Mouse (Mus musculus): ENCODE data around the gene Rpl11.
"Not testable (repeated sequence)": the region's sequence is repeated elsewhere in the genome, so short reads cannot be mapped to it uniquely, and the experiment has no call there.

Rpl11 gene

GRCm38 (mm10) chr4:136053247-136053596, at the start of gene Rpl11:
Gene Rpl11, minus strand, starts transcription at chr4:136053428.
- peak; percentile 95 for DNase-seq

- not testable (repeated sequence) for DNase-seq
These were observed 48.5 kb upstream of the Rpl11 start for GRCm38 (mm10) chr4:136101753-136102152.

DNA sequence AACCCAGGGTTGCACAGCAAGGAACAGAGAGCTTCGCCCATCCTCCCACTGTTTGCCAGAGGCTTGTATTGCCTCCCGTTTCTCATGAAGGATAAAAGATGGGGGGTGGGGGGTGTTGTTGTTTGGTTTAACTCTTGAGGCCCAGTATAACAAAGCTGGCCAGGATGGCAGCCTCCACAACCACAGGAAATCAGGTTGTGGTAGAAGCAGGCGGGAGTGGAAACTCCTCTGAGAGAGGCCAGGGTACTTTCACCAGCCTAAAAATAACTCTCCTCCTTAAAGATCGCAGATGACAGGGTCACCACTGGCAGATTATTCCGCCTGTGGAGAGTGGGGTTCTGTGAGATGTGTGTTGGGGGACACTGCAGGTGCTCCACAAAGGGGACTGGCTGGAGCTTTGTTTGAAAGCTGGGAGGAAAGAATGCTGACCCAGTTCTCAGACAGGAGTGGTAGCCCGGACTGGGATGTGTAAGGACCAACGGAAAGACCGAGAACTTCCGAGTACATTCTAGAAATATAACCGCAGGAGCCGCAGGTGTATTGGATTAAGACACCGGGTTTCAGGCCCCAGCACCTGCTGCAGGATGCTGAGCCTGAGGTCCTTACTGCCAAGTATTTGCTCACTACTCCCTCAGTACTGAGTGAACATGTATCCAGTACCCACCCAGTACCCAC, 47.3 kb upstream of the Rpl11 start:
- no peak for DNase-seq

GRCm38 (mm10) chr4:136098446-136098845, 45.2 kb upstream of the Rpl11 start:
- no peak for DNase-seq

GRCm38 (mm10) chr4:136096446-136097113, 43.4 kb upstream of the Rpl11 start:
- no peak for DNase-seq

- DNase-seq = no peak
These were observed 42.4 kb upstream of the Rpl11 start for GRCm38 (mm10) chr4:136095490-136096105.

GRCm38 (mm10) chr4:136094519-136095219, 41.4 kb upstream of the Rpl11 start:
- peak; percentile 31 for DNase-seq

GRCm38 (mm10) chr4:136092498-136092897, 39.3 kb upstream of the Rpl11 start:
- DNase-seq = no peak

GRCm38 (mm10) chr4:136091346-136091745, 38.1 kb upstream of the Rpl11 start:
- DNase-seq = no peak

GRCm38 (mm10) chr4:136089748-136090583, 36.7 kb upstream of the Rpl11 start:
- peak; percentile 54 for DNase-seq

GRCm38 (mm10) chr4:136088971-136089747, 35.9 kb upstream of the Rpl11 start:
- no peak for DNase-seq

GRCm38 (mm10) chr4:136088364-136088763, 35.1 kb upstream of the Rpl11 start:
- no peak for DNase-seq

GRCm38 (mm10) chr4:136087261-136087660, 34.0 kb upstream of the Rpl11 start:
- DNase-seq = no peak

- DNase-seq = no peak
These were observed 31.6 kb upstream of the Rpl11 start for GRCm38 (mm10) chr4:136084840-136085239.

- peak; percentile 31 for DNase-seq
These were observed 30.3 kb upstream of the Rpl11 start for GRCm38 (mm10) chr4:136083269-136084105.

DNA sequence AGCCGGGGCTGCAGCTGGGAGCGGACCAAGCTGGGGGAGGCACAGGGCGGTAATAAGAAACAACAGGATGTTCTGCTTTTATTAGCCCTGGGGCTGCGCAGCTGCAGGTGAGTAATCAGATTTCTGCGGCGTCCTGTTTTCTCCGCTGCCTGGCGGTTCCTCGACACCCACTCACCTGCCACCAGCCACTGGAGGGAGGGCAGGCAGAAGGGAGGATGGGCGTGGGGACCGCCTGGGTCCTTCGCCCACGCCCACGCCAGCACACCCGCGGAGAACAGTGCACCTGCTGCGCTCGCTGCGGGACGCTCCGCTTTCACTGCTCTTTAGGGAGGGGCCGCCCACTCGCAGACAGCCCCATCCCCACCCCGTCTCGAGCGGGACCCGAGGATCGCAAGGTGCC, 28.5 kb upstream of the Rpl11 start:
- DNase-seq = no peak

DNA sequence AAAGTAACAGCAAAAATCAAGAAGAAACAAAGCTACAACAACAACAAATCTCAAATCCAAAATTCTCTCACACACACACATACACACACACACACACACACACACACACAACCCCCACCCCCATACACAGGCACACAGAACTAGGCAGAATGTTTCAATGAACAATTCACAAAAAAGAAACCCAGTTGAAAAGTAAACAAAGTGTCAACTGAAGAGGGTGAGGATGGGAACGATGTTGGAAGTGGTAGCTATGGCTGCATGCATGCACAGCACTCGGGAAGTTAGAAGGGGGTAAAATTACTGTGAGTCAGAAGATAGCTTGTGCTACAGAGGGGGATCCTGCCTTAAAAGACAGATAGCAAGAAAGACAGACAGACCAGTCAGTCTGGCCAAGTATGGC, 25.4 kb upstream of the Rpl11 start:
- DNase-seq = no peak

GRCm38 (mm10) chr4:136076776-136077538, 23.7 kb upstream of the Rpl11 start:
- no peak for DNase-seq

- DNase-seq = peak; percentile 86
These were observed 18.0 kb upstream of the Rpl11 start for GRCm38 (mm10) chr4:136071178-136071714.

DNA sequence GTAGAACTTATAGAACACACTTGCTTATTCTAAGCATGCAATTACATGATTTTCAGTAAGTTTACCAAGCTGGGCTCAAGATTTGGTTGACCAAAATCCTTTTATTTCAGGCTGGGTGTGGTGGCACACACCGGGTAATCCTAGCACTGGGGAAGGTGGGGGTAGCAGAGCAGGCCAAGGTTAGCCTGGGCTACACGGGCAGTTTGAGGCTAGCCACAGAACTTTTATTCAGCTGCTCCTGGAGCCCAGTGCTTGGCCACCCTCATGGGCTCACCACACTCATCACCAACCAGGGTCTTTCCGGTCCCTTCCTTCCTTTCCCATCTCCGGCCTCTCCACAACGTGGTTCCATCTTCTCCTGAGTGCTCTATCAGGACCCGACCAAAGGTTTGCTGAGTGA, 17.4 kb upstream of the Rpl11 start:
- DNase-seq = no peak

Data from kidney, postnatal 14 days (tissue).